Mouse (Mus musculus) limb, embryonic 12.5 days (tissue): ENCODE results near the gene Ctps2. TPM values are rescaled to one million over a fixed set of nuclear protein-coding genes. Genes with fewer than 3 reads are reported as not detected.
A peak's percentile ranks its signal among the peaks of the same experiment; 100 is the strongest.
"Not testable (repeated sequence)": the region's sequence is repeated elsewhere in the genome, so short reads cannot be mapped to it uniquely, and the experiment has no call there.

Source experiments
- ATAC-seq: fragments of 200-750 bp; cut with Nextera tagmentation; 2 replicates; pipeline ENCODE4 v1.8.0; 2017; ENCODE audit warnings: low read depth, moderate TSS enrichment; ENCODE audit not compliant: insufficient number of reproducible peaks, insufficient read depth, low FRiP score, low TSS enrichment
- H3K27ac ChIP-seq: fragments of 300-500 bp; sonication (generic); 2 replicates; pipeline ENCODE4 v1.5.1; 2016; ENCODE audit warnings: mild to moderate bottlenecking, moderate library complexity
- H3K27me3 ChIP-seq: fragments of 300-500 bp; sonication (generic); 2 replicates; pipeline ENCODE4 v1.6.1; 2016; ENCODE audit warnings: mild to moderate bottlenecking, moderate library complexity
- H3K36me3 ChIP-seq: fragments of 300-500 bp; sonication (generic); 2 replicates; pipeline ENCODE4 v1.6.1; 2016; ENCODE audit warnings: mild to moderate bottlenecking, moderate library complexity
- H3K4me1 ChIP-seq: fragments of 300-500 bp; sonication (generic); replicated peaks from 2 replicates; pipeline ENCODE4 v1.6.1; 2016
- H3K4me2 ChIP-seq: fragments of 300-500 bp; sonication (generic); 2 replicates; pipeline ENCODE4 v1.6.1; 2016; ENCODE audit warnings: mild to moderate bottlenecking, moderate library complexity
- H3K4me3 ChIP-seq: fragments of 300-500 bp; sonication (generic); replicated peaks from 2 replicates; pipeline ENCODE4 v1.5.1; 2016; ENCODE audit warnings: mild to moderate bottlenecking
- H3K9ac ChIP-seq: fragments of 300-500 bp; sonication (generic); replicated peaks from 2 replicates; pipeline ENCODE4 v1.6.1; 2016; ENCODE audit warnings: mild to moderate bottlenecking, moderate library complexity
- H3K9me3 ChIP-seq: fragments of 300-500 bp; sonication (generic); 2 replicates; pipeline ENCODE4 v1.6.1; 2016; ENCODE audit warnings: mild to moderate bottlenecking, moderate library complexity
- WGBS: fragments of 180-500 bp; shearing (Covaris S2); methylation state at CpG from one replicate; pipeline ENCODE4 v1.1.7; 2016; 5-methylcytosine and 5-hydroxymethylcytosine counted together
- polyA plus RNA-seq: library from polyadenylated mRNA; unstranded; fragments of >200 nt; fragmentation: Nextera tagmentation; extraction: Ambion mirVana; gene quantifications from 2 replicates; pipeline ENCODE4 v1.2.1, GENCODE M21; 2016

The Ctps2 gene
- polyA plus RNA-seq, result 114 and 118 TPM in 2 replicates

DNA sequence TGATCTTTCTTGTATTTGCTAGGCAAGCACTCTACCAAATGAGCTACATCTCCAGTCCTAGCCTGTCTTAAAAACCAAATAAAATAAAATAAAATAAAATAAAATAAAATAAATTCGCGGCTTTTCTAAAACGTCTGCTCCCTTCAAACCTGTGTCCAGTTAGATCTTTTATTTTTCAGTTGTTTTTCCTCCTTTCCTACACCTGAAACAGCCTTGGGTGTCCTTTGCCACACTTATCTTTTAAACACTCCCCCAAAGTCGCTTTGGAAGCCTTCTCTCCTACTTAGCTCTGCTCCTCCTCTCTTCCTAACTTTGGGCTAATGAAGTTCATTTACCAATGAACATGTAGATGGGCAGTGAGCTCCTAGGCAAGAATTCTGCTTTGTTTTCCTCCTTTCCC is at the start of gene Ctps2:
TSS of gene Ctps2 (plus strand) at position 301 of the 400 bp plus-strand sequence.
- no peaks in the 10 kb centered on the region for H3K4me1 ChIP-seq
- peaks cover 9% of the 10 kb centered on the region for H3K27me3 ChIP-seq
- 0 out of 2 replicates have a peak, but pooled peaks have one; percentile 4 for ATAC-seq
- H3K27ac ChIP-seq, result peak within 1 kb of the TSS; percentile 85
- H3K4me3 ChIP-seq, result peak within 1 kb of the TSS; percentile 60
- H3K9ac ChIP-seq, result peak within 1 kb of the TSS; percentile 68
- H3K4me2 ChIP-seq, result peak within 1 kb of the TSS; percentile 52
- no peaks in the 10 kb centered on the region for H3K36me3 ChIP-seq
- no peaks in the 10 kb centered on the region for H3K9me3 ChIP-seq
- WGBS, result 30% methylated on average over 4 of the region's 4 CpGs

DNA sequence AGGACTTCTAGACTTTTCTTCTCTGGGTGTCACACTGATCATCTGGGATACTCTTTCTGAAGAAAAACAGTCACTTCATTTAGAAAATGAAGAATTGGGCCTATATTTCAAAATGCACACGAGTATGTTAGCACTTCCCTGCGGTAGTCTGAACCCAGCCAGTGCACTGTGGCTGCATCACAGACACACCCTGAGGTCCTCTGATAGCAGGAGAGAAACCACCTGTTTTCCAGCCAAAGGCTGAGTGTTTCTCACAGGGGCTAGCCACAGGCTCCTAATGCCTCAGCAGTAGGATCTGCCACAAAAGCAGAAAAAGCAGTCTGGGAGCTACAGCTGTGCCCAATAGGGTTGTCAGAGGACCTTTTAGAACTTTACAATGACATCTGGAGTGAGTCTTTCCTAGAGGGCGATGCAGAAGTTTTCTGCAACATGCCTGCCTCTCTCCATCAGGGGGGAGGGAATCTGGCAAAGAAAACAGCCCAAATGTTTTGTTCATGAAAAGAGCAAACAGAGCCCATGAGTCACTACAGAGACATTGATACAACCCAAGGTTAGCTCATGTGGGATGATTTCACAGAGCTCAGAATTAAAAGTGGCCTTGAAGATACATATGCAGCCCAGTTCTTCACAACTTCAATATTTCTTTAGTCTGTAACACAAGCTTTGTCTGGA is 32.6 kb upstream of the Ctps2 start:
- no peak overlapping the region for H3K4me3 ChIP-seq

DNA sequence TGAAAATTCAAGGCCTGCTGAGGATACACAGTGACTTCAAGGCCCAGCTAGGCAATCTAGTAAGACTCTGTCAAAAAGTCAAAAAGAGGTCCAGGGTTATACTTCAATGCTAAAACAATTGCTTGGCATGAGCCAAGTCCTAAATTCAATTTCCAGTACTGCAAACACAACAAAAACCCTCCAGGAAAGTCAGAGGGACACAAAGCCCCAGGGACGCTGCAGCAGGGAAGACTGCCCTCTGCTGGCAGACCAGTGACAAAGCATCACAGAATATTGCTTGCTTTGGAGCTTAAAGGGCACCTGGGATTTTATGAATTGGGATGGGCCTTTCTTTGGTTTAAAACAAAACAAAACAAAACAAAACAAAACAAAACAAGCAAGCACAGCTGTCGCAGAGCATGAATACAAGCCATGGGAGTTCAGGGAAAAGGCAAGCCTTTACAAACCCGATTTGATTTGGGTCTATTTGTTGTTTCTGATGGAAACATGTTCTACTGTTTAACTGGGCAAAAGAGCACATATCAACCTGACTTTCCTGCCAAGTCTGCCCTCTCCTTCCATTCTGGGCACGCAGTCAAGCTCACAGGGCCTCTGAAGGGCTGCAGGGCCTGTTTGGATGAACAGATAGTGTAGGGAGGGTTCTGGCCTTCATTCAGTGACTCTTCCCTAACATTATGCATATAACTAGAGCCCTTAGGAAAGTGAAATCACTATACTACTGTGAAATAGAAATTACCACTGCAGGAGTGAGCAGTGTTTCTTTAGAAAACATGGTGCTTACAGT is 29.1 kb upstream of the Ctps2 start:
- no peak overlapping the region for H3K4me2 ChIP-seq
- no peak for ATAC-seq
- H3K9me3 ChIP-seq, result no peaks in the 10 kb centered on the region
- peaks cover 27% of the 10 kb centered on the region for H3K36me3 ChIP-seq
- no peak overlapping the region for H3K27ac ChIP-seq
- H3K4me1 ChIP-seq, result no peaks in the 10 kb centered on the region
- H3K4me3 ChIP-seq, result no peak overlapping the region
- WGBS, result 47% methylated on average over 4 of the region's 4 CpGs
- H3K27me3 ChIP-seq, result peaks cover 7% of the 10 kb centered on the region; the same call in 1 of the 2 replicates
- H3K9ac ChIP-seq, result no peak overlapping the region

More for the DNA sequence above, 32.6 kb upstream of the Ctps2 start:
- Histone ChIP-seq H3K27ac (no peak overlapping the region), H3K9me3 (no peaks in the 10 kb centered on the region), H3K9ac (no peak overlapping the region), H3K4me1 (no peaks in the 10 kb centered on the region), H3K36me3 (peaks cover 26% of the 10 kb centered on the region), H3K27me3 (peaks cover 7% of the 10 kb centered on the region; the same call in 1 of the 2 replicates), H3K4me2 (no peak overlapping the region)
- WGBS, result 73% methylated on average over 3 of the region's 3 CpGs
- ATAC-seq, result no peak

DNA sequence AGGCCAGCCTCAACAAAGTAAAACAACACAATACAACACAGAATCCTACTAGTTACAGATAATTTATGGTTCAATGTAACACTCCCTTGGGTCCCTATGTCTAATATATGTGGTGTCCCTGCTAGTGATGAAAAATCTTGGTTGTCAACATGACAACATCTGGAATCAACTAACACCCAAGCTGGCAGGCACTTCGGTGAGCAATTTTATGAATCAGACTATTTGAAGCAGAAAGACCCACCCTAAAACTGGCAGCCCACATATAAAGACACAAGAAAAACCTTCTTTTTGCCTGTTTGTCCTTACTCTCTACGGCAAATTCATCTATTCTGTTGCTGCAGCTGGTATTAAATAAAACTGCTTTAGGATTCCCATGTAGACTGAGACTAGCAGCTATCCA is 27.3 kb upstream of the Ctps2 start:
- Histone ChIP-seq H3K27ac (no peak overlapping the region), H3K9me3 (no peaks in the 10 kb centered on the region), H3K4me2 (no peak overlapping the region), H3K27me3 (0 out of 2 replicates have a peak, but pooled peaks cover 4% of the 10 kb centered on the region), H3K4me3 (no peak overlapping the region), H3K4me1 (no peaks in the 10 kb centered on the region), H3K9ac (no peak overlapping the region), H3K36me3 (peaks cover 33% of the 10 kb centered on the region)
- no peak for ATAC-seq
- WGBS, result 40% methylated on average over 2 of the region's 2 CpGs

DNA sequence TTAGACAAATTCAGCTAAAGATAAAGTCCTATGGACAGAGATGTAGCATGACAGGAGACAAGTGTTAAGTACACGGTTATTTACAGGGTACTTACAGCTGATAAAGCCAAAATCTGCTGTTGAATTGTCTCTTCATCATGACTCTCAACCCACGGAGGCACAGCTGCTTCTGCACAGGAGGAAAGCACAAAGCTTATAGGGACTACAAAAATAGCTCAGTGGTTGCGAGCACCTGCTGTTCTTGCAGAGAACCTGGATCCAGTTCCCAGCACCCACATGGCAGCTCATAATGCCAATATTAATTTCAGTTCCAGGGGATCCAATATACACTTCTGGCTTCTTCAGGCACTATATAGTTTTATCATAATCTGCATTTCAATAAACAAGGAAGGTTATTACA is 22.8 kb upstream of the Ctps2 start:
- Histone ChIP-seq H3K27ac (no peak overlapping the region), H3K36me3 (peaks cover 49% of the 10 kb centered on the region), H3K27me3 (no peaks in the 10 kb centered on the region), H3K4me2 (no peak overlapping the region), H3K9ac (no peak overlapping the region), H3K4me1 (no peaks in the 10 kb centered on the region), H3K4me3 (no peak overlapping the region), H3K9me3 (no peaks in the 10 kb centered on the region)
- 88% methylated on average over 3 of the region's 3 CpGs for WGBS
- ATAC-seq, result no peak

DNA sequence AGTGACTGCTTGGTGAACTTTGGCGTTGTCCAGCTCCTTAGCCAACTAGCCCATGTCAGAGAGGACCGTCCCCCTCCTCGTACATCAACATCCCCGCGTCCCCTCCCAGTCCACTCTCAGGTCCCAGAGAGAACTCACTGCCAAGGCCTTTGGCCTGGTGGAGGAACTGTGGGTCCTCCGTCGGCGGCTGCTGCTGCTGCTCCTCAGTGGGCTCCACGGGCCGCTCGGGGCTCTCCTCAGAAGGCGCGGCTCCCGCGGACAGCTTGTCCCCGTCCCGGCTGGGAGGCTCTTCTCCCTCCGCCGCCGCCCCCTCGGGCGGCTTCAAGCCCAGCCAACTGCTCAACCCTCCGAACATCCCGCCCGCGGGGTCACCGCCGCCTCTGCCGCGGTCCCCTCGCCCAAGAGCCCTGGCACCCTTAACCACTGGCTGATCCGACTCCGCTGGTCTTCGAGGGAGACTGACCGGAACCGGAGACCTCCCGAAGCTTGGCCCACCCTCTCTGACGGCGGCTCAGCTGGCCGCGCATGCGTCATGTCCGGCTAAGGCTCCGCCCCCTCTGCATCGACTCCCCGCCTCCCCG is 13.0 kb upstream of the Ctps2 start, which contains the start of gene Syap1:
TSS of gene Syap1 (minus strand) at position 517 of the 581 bp plus-strand sequence.
- Histone ChIP-seq H3K4me1 (peaks cover 3% of the 10 kb centered on the region; the same call in 1 of the 2 replicates), H3K9ac (peak within 1 kb of the TSS; percentile 66), H3K27ac (peak within 1 kb of the TSS; percentile 41; the same call in 1 of the 2 replicates), H3K36me3 (no peaks in the 10 kb centered on the region), H3K9me3 (no peaks in the 10 kb centered on the region), H3K27me3 (peaks cover 13% of the 10 kb centered on the region), H3K4me2 (peak within 1 kb of the TSS; percentile 55), H3K4me3 (peak within 1 kb of the TSS; percentile 65)
- 17% methylated on average over 43 of the region's 47 CpGs for WGBS
- ATAC-seq, result peak; percentile 84

DNA sequence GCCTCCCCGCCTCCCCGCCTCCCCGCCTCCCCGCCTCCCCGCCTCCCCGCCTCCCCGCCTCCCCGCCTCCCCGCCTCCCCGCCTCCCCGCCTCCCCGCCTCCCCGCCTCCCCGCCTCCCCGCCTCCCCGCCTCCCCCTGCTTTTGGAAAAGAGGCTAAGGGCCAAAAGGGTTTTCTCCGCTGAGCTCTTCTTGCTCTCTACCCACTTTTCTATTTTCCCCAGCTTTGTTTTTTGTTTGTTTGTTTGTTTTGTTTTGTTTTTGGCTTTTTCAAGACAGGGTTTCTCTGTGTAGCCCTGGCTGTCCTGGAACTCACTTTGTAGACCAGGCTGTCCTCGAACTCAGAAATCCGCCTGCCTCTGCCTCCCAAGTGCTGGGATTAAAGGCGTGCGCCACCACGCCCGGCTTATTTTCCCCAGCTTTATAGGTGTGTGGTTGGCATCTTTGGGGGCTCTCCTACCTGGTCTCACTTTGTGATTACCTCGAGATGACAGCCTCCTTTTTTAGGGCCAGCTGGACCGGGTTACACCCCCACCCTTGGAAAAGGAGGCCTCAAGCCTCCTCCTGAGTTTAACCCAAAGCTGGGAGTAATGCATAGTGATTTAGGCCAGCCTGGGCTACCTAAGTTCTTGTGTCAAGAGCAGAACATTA is 12.3 kb upstream of the Ctps2 start:
- not testable (repeated sequence) for H3K4me1 ChIP-seq, H3K9me3 ChIP-seq, H3K27ac ChIP-seq, H3K36me3 ChIP-seq, H3K4me2 ChIP-seq, H3K9ac ChIP-seq
- Histone ChIP-seq H3K4me3 (0 out of 2 replicates have a peak overlapping the region, but pooled peaks have one; percentile 6), H3K27me3 (peaks cover 12% of the 10 kb centered on the region)
- 84% methylated on average over 8 of the region's 25 CpGs for WGBS
- 0 out of 2 replicates have a peak, but pooled peaks have one; percentile 38 for ATAC-seq

DNA sequence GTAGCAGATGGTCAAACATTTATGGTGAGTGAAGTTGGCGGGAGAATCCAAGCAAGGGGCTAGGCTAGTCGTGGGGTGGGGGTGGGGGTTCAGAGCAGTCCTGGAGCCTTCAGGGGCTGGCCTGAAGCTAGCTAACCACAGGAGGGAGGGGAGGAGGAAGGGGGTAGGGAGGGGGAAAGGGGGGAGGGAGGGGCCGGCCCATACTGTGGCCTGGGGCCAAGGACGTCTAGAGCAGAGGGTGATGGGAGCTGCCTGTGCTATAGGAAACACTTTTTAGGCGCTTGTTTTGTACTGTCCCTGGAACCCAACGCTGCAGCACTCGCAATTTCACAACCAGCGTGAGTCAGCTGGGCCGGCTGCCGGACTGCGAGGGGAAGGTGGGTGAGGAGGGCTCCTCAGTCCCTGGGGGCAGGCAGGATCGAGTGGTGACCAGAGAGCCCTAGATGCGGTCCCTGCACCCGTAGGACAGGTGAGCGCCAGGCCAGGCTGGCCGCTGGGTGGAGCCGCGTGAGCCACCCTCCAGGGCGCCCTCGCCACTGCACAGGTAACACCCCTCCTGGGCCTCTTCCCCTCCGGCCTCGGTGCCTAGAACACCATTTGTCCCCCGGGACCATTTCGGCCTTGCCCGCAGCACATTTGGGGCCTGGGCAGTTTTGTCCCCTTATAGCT is 467 bp downstream of the Ctps2 start:
- no peaks in the 10 kb centered on the region for H3K9me3 ChIP-seq
- H3K4me1 ChIP-seq, result no peaks in the 10 kb centered on the region
- H3K27me3 ChIP-seq, result peaks cover 9% of the 10 kb centered on the region
- H3K9ac ChIP-seq, result peak overlapping the region; percentile 68
- 26% methylated on average over 25 of the region's 25 CpGs for WGBS
- H3K36me3 ChIP-seq, result no peaks in the 10 kb centered on the region
- ATAC-seq, result peak; percentile 89
- peak overlapping the region; percentile 60 for H3K4me3 ChIP-seq
- H3K27ac ChIP-seq, result peak overlapping the region; percentile 85
- peak overlapping the region; percentile 52 for H3K4me2 ChIP-seq

DNA sequence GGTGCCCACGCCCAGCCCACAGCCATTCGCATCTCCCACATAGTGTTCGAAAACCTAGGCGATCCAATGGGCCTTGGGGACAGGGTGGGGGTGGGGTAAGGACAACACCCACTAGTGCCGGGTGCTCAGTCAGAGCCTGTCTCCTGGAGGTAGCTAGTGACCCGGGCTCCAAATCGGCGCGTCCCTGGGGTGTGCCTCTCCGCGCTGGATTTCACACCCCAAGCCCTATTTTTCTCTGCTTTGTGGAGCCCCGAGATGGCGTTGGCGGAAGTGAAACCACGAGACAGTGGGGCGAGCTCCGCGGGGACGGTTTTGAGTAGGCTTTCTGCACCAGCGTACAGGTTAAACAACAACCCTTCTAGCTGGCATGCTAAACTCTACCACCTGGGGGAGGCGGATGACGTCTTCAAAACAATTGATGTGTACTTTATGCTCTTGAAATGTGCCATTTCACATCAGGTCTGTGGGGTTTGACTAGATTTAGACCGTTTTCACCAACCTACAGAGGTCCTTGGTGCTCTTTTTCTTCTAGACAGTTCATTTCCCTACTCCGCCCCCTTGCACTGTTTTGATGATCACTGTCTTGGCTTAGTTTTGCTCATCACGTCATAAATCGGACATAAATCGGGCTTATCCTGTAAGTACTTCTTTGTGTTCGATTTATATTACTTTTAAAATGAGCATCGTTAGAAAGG is 1.1 kb downstream of the Ctps2 start:
- peak; percentile 67 for ATAC-seq
- 22% methylated on average over 29 of the region's 29 CpGs for WGBS
- peak overlapping the region; percentile 85 for H3K27ac ChIP-seq
- H3K9me3 ChIP-seq, result no peaks in the 10 kb centered on the region
- H3K4me3 ChIP-seq, result peak overlapping the region; percentile 60
- peak overlapping the region; percentile 68 for H3K9ac ChIP-seq
- H3K4me1 ChIP-seq, result no peaks in the 10 kb centered on the region
- no peaks in the 10 kb centered on the region for H3K36me3 ChIP-seq
- H3K4me2 ChIP-seq, result peak overlapping the region; percentile 52
- H3K27me3 ChIP-seq, result peaks cover 9% of the 10 kb centered on the region

DNA sequence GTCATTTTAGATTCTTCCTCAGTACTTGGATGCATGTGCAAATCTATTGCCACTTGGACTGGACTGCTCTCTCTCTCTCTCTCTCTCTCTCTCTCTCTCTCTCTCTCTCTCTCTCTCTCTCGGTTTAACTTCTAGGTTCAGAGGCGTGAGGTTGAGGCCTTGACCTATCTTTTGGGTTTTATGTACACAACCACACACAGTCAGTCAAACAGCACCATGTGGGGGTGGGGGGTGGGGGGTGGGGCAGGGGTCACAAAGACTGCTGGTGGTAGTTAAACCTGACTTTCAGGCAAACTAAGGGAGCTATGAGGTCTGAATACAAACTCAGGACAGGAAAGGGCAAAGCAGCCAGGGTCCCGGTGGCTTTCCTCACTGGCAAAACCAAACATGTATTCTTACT is 6.5 kb downstream of the Ctps2 start:
- Histone ChIP-seq H3K4me1 (no peaks in the 10 kb centered on the region), H3K27me3 (peaks cover 9% of the 10 kb centered on the region; the same call in 1 of the 2 replicates), H3K27ac (no peak overlapping the region), H3K9ac (no peak overlapping the region), H3K4me2 (no peak overlapping the region), H3K4me3 (no peak overlapping the region), H3K9me3 (no peaks in the 10 kb centered on the region), H3K36me3 (peaks cover 19% of the 10 kb centered on the region)
- no peak for ATAC-seq
- 79% methylated on average over 3 of the region's 3 CpGs for WGBS
